Mouse (Mus musculus) heart, embryonic 14.5 days (tissue): ENCODE results near the gene Tsga10ip. TPM values are rescaled to one million over a fixed set of nuclear protein-coding genes. Genes with fewer than 3 reads are reported as not detected.

Experiments
- ATAC-seq: fragments of 200-750 bp; cut with Nextera tagmentation; 2 replicates; pipeline ENCODE4 v1.8.0; 2017; ENCODE audit warnings: low read depth, moderate TSS enrichment; ENCODE audit not compliant: insufficient number of reproducible peaks, insufficient read depth, low FRiP score
- H3K27ac ChIP-seq, 2 experiments: fragments of 200-500 bp in 1 of 2; fragments of 300-500 bp in 1 of 2; sonication (generic) in 1 of 2; replicated peaks in 1 of 2; 2 replicates each; pipeline ENCODE4 v1.5.1; 2012 to 2014; ENCODE audit warnings: low read depth in 2 of 2, low read length in 2 of 2, control low read depth in 1 of 2, mild to moderate bottlenecking in 1 of 2, mixed read lengths in 1 of 2; ENCODE audit not compliant: control insufficient read depth in 1 of 2, insufficient read depth in 1 of 2
- H3K27me3 ChIP-seq: fragments of 300-500 bp; sonication (generic); 2 replicates; pipeline ENCODE4 v1.6.1; 2014; ENCODE audit warnings: mild to moderate bottlenecking, low read length, control low read depth; ENCODE audit not compliant: control insufficient read depth, insufficient read depth
- H3K36me3 ChIP-seq: fragments of 300-500 bp; sonication (generic); 2 replicates; pipeline ENCODE4 v1.6.1; 2014; ENCODE audit warnings: mild to moderate bottlenecking, control low read depth, low read length, mixed read lengths; ENCODE audit not compliant: control insufficient read depth, insufficient read depth
- H3K4me1 ChIP-seq, 2 experiments: fragments of 200-500 bp in 1 of 2; fragments of 300-500 bp in 1 of 2; sonication (generic) in 1 of 2; 2 replicates each; pipeline ENCODE4 v1.6.1; 2012 to 2014; ENCODE audit warnings: low read length in 2 of 2, control low read depth in 1 of 2, mixed read lengths in 1 of 2; ENCODE audit not compliant: control insufficient read depth in 2 of 2, insufficient read depth in 2 of 2
- H3K4me2 ChIP-seq: fragments of 300-500 bp; sonication (generic); 2 replicates; pipeline ENCODE4 v1.6.1; 2014; ENCODE audit warnings: mild to moderate bottlenecking, low read length
- H3K4me3 ChIP-seq, 2 experiments: fragments of 200-500 bp in 1 of 2; fragments of 300-500 bp in 1 of 2; sonication (generic) in 1 of 2; 2 replicates each; pipeline ENCODE4 v1.5.1; 2012 to 2014; ENCODE audit warnings: low read length in 2 of 2, mild to moderate bottlenecking in 2 of 2, control low read depth in 1 of 2, low read depth in 1 of 2, moderate library complexity in 1 of 2; ENCODE audit not compliant: control insufficient read depth in 1 of 2, insufficient read depth in 1 of 2
- H3K9ac ChIP-seq: fragments of 300-500 bp; sonication (generic); 2 replicates; pipeline ENCODE4 v1.6.1; 2014; ENCODE audit warnings: mild to moderate bottlenecking, low read length
- H3K9me3 ChIP-seq: fragments of 300-500 bp; sonication (generic); 2 replicates; pipeline ENCODE4 v1.6.1; 2016; ENCODE audit warnings: low read length, control low read depth; ENCODE audit not compliant: control insufficient read depth
- WGBS: fragments of 180-500 bp; shearing (Covaris S2); extraction: QIAGEN DNeasy Blood & Tissue Kit; methylation state at CpG from one replicate; pipeline ENCODE4 v1.1.7; 2014; 5-methylcytosine and 5-hydroxymethylcytosine counted together
- polyA plus RNA-seq: library from polyadenylated mRNA; unstranded; fragments of >200 nt; fragmentation: Nextera tagmentation; extraction: Ambion mirVana; gene quantifications from 2 replicates; pipeline ENCODE4 v1.2.1, GENCODE M21; 2014

Tsga10ip gene
- polyA plus RNA-seq, 1 experiment from 2014 or later, result 1.6 TPM

GRCm38 (mm10) chr19:5341360-5341759 lies 61.0 kb downstream of the Tsga10ip start:
- H3K4me1 ChIP-seq, result peaks cover 0 to 6% of the 10 kb centered on the region in 2 experiments; a peak in 2 of 4 replicates
- H3K9me3 ChIP-seq, result no peaks in the 10 kb centered on the region
- H3K4me2 ChIP-seq, result no peak overlapping the region
- no peak overlapping the region for H3K4me3 ChIP-seq
- WGBS, result 84% methylated on average over 7 of the region's 7 CpGs
- H3K27ac ChIP-seq, result no peak overlapping the region
- no peak overlapping the region for H3K9ac ChIP-seq
- ATAC-seq, result no peak
- H3K27me3 ChIP-seq, result no peaks in the 10 kb centered on the region
- no peaks in the 10 kb centered on the region for H3K36me3 ChIP-seq

Other genes starting within 250 kb of the Tsga10ip start
- gene Pacs1, start 129.4 kb downstream of the Tsga10ip start, polyA plus RNA-seq, result 20.9 TPM in 2 replicates
- gene Sf3b2, start 107.1 kb downstream of the Tsga10ip start, polyA plus RNA-seq, result 201 and 208 TPM in 2 replicates
- gene Gal3st3, start 104.2 kb downstream of the Tsga10ip start, polyA plus RNA-seq, result 6.4 and 6.7 TPM in 2 replicates
- not detected in 2 replicates for gene Catsper1, start 66.8 kb downstream of the Tsga10ip start, polyA plus RNA-seq
- gene Cst6, start 53.0 kb downstream of the Tsga10ip start, polyA plus RNA-seq, result 0.92 and 0.95 TPM in 2 replicates
- 37.4 and 42.1 TPM in 2 replicates for gene Eif1ad, start 35.8 kb downstream of the Tsga10ip start, polyA plus RNA-seq
- gene Banf1, start 35.4 kb downstream of the Tsga10ip start, polyA plus RNA-seq, result 453 and 486 TPM in 2 replicates
- 39.5 and 39.6 TPM in 2 replicates for gene Sart1, start 13.8 kb downstream of the Tsga10ip start, polyA plus RNA-seq
- 154 and 178 TPM in 2 replicates for gene Drap1, start 22.5 kb upstream of the Tsga10ip start, polyA plus RNA-seq
- 23.7 and 35.0 TPM in 2 replicates for gene AI837181, start 22.6 kb upstream of the Tsga10ip start, polyA plus RNA-seq
- not detected in 2 replicates for gene Fosl1, start 45.0 kb upstream of the Tsga10ip start, polyA plus RNA-seq
- 9.0 and 10.4 TPM in 2 replicates for gene Ccdc85b, start 55.4 kb upstream of the Tsga10ip start, polyA plus RNA-seq
- gene Fibp, start 58.1 kb upstream of the Tsga10ip start, polyA plus RNA-seq, result 101 and 120 TPM in 2 replicates
- gene Ctsw, start 66.0 kb upstream of the Tsga10ip start, polyA plus RNA-seq, result 0.84 and 1.4 TPM in 2 replicates
- 60.8 and 68.9 TPM in 2 replicates for gene Efemp2, start 71.4 kb upstream of the Tsga10ip start, polyA plus RNA-seq
- 36.6 and 37.5 TPM in 2 replicates for gene Mus81, start 85.9 kb upstream of the Tsga10ip start, polyA plus RNA-seq
- gene Cfl1, start 87.9 kb upstream of the Tsga10ip start, polyA plus RNA-seq, result 1,876 and 1,886 TPM in 2 replicates
- 0.20 TPM in 2 replicates for gene 1700020D05Rik, start 101.3 kb upstream of the Tsga10ip start, polyA plus RNA-seq
- gene Snx32, start 108.0 kb upstream of the Tsga10ip start, polyA plus RNA-seq, result 16.5 and 17.9 TPM in 2 replicates
- 0.09 TPM in 1 of 2 replicates, not detected in the other for gene Ovol1, start 158.1 kb upstream of the Tsga10ip start, polyA plus RNA-seq
- 2.5 and 3.0 TPM in 2 replicates for gene Ap5b1, start 165.5 kb upstream of the Tsga10ip start, polyA plus RNA-seq
- 68.8 and 78.5 TPM in 2 replicates for gene Rnaseh2c, start 199.3 kb upstream of the Tsga10ip start, polyA plus RNA-seq
- 19.7 and 20.0 TPM in 2 replicates for gene Kat5, start 207.7 kb upstream of the Tsga10ip start, polyA plus RNA-seq
- gene Rela, start 235.0 kb upstream of the Tsga10ip start, polyA plus RNA-seq, result 35.1 and 36.9 TPM in 2 replicates